Mouse (Mus musculus) heart, embryonic 15.5 days (tissue): ENCODE results near the gene Olfr575. TPM values are rescaled to one million over a fixed set of nuclear protein-coding genes. Genes with fewer than 3 reads are reported as not detected.

Source experiments
- ATAC-seq: fragments of 200-750 bp; cut with Nextera tagmentation; replicated peaks from 2 replicates; pipeline ENCODE4 v1.8.0; 2017; ENCODE audit warnings: low read depth, moderate TSS enrichment; ENCODE audit not compliant: insufficient number of reproducible peaks, insufficient read depth, low FRiP score
- H3K27ac ChIP-seq: fragments of 300-500 bp; sonication (generic); 2 replicates; pipeline ENCODE4 v1.5.1; 2015; ENCODE audit warnings: mild to moderate bottlenecking, inconsistent platforms
- H3K27me3 ChIP-seq: fragments of 300-500 bp; sonication (generic); 2 replicates; pipeline ENCODE4 v1.6.1; 2015; ENCODE audit warnings: inconsistent platforms
- H3K36me3 ChIP-seq: fragments of 300-500 bp; sonication (generic); 2 replicates; pipeline ENCODE4 v1.6.1; 2015; ENCODE audit warnings: mild to moderate bottlenecking, inconsistent platforms
- H3K4me1 ChIP-seq: fragments of 300-500 bp; sonication (generic); replicated peaks from 2 replicates; pipeline ENCODE4 v1.6.1; 2015; ENCODE audit warnings: inconsistent platforms
- H3K4me2 ChIP-seq: fragments of 300-500 bp; sonication (generic); 2 replicates; pipeline ENCODE4 v1.6.1; 2015; ENCODE audit warnings: inconsistent platforms, mild to moderate bottlenecking, moderate library complexity
- H3K4me3 ChIP-seq: fragments of 300-500 bp; sonication (generic); 2 replicates; pipeline ENCODE4 v1.5.1; 2015; ENCODE audit warnings: mild to moderate bottlenecking, inconsistent platforms
- H3K9ac ChIP-seq: fragments of 300-500 bp; sonication (generic); 2 replicates; pipeline ENCODE4 v1.6.1; 2015; ENCODE audit warnings: mild to moderate bottlenecking, inconsistent platforms
- H3K9me3 ChIP-seq: fragments of 300-500 bp; sonication (generic); replicated peaks from 2 replicates; pipeline ENCODE4 v1.6.1; 2016; ENCODE audit warnings: inconsistent platforms
- WGBS: fragments of 180-500 bp; shearing (Covaris S2); methylation state at CpG from one replicate; pipeline ENCODE4 v1.1.7; 2015; ENCODE audit warnings: mixed read lengths; 5-methylcytosine and 5-hydroxymethylcytosine counted together
- polyA plus RNA-seq: library from polyadenylated mRNA; unstranded; fragments of >200 nt; fragmentation: Nextera tagmentation; extraction: Ambion mirVana; gene quantifications from 2 replicates; pipeline ENCODE4 v1.2.1, GENCODE M21; 2015

Olfr575 gene
- polyA plus RNA-seq, 1 experiment from 2014 or later, result not detected

DNA sequence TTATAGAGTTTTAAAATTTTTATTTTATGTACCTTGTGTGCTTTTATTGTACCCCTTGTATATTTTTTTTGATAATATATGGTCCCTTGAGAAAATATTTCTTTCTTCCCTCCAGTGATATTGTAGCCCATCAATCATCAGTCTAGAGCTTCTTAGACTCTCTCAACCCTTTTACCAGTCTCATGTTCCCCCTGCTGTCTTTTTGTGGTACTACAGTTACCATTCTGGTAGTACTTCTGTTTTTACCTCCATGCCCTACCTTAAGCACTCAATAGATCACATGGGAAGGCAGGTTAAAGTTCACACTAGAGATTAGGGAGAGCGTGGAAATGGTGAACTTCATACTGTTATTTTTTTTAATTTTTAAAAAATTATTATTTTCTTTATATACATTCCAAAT lies 38.9 kb downstream of the Olfr575 start:
- WGBS, result 9% methylated on average over 1 of the region's 1 CpGs
- H3K4me1 ChIP-seq, result peaks cover 3% of the 10 kb centered on the region; the same call in 1 of the 2 replicates
- ATAC-seq, result no peak

DNA sequence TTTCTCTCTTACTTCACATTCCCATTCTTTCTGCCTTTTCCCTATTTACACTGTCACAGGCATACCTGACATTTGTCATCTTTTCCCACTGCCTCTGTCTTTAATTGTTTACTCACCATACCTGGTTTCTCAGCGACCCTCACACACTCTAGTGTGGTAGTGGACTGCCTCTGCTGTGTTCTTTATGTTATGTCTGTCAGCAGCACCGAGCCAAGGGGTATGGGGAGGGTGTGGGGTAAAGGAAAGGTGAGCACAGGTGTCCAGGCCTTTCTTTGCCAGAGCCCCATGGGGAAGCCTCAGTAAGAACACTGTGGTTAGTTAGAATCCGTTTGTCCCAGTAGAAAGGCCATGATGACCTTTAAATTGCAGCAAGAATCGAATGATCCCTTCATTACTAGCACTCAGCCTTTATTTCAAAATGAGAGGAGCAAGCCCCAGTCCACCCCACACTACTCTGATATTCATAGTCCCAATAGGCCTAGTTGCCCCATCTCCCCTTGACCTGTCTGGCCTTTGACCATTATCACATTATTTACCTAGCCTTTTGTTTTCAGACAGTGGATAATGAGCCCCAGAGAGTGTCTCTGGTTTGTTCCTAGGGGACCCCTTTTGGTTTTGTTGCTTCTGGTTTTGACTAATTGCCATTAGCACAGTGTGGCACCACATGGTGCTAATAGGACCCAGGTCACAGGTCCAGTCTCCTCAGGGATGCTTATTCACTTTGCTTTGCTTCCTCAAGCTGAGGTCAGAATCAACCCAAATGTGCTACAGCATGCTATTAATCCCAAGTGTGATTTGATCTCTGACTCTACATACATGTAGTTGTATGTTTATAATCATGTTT lies 41.3 kb downstream of the Olfr575 start, which contains the start of gene Olfr571:
TSS of gene Olfr571 (minus strand) at position 505 of the 844 bp plus-strand sequence.
- WGBS, result 63% methylated on average over 4 of the region's 4 CpGs
- H3K9ac ChIP-seq, result no peak within 1 kb of the TSS
- H3K36me3 ChIP-seq, result no peaks in the 10 kb centered on the region
- no peaks in the 10 kb centered on the region for H3K27me3 ChIP-seq
- no peak for ATAC-seq
- no peak within 1 kb of the TSS for H3K4me3 ChIP-seq
- H3K9me3 ChIP-seq, result no peaks in the 10 kb centered on the region
- no peak within 1 kb of the TSS for H3K4me2 ChIP-seq
- no peak within 1 kb of the TSS for H3K27ac ChIP-seq
- H3K4me1 ChIP-seq, result peaks cover 3% of the 10 kb centered on the region; the same call in 1 of the 2 replicates

More for the DNA sequence above, 38.9 kb downstream of the Olfr575 start:
- H3K9me3 ChIP-seq, result no peaks in the 10 kb centered on the region
- no peak overlapping the region for H3K27ac ChIP-seq
- no peak overlapping the region for H3K4me2 ChIP-seq
- H3K36me3 ChIP-seq, result no peaks in the 10 kb centered on the region
- no peak overlapping the region for H3K9ac ChIP-seq
- no peak overlapping the region for H3K4me3 ChIP-seq
- no peaks in the 10 kb centered on the region for H3K27me3 ChIP-seq

DNA sequence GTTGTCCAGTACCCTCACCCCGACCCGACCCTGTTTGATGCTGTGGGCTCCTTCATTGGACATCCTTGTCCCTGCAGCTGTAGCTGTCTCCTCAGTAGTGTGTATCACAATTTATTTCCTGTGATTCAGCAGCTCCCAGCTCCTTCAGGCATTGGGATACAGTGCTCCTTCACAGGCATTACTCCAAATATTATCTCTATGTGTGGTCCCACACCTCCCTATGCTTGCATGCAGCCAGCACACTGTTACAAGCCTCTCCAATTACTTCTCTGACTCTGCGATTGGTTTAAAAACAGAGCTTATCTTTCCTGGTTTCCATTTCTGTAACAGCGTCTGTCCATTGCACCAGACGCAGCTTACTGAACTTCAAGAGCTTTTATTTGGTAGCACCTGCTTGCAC lies 42.2 kb downstream of the Olfr575 start:
- no peak overlapping the region for H3K27ac ChIP-seq
- H3K27me3 ChIP-seq, result no peaks in the 10 kb centered on the region
- WGBS, result 41% methylated on average over 5 of the region's 5 CpGs
- H3K4me3 ChIP-seq, result no peak overlapping the region
- H3K4me2 ChIP-seq, result no peak overlapping the region
- H3K9ac ChIP-seq, result no peak overlapping the region
- ATAC-seq, result peak; percentile 50; the same call in 1 of the 2 replicates
- H3K36me3 ChIP-seq, result no peaks in the 10 kb centered on the region
- H3K9me3 ChIP-seq, result no peaks in the 10 kb centered on the region
- peaks cover 3% of the 10 kb centered on the region; the same call in 1 of the 2 replicates for H3K4me1 ChIP-seq

DNA sequence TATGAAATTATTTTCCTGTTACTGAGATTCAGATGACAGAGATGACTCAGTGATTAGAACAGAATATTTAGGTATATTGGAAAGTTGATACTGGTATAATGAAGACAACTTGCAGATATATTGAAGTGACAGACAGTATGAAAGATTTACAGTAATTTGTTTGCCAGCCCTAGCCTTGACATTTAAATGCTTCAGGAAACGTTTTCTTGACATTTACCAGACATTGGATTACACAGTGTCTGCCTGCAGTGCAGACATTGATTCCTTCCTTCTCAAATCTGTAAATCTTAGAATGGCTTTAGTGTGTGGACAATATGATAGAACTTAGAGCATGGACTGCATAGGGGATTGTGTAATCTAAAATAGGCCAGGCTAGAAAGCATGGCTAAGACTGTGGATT lies 43.3 kb downstream of the Olfr575 start:
- Histone ChIP-seq H3K4me3 (no peak overlapping the region), H3K4me2 (no peak overlapping the region), H3K27ac (no peak overlapping the region), H3K9ac (no peak overlapping the region), H3K9me3 (no peaks in the 10 kb centered on the region), H3K27me3 (no peaks in the 10 kb centered on the region), H3K4me1 (peaks cover 3% of the 10 kb centered on the region; the same call in 1 of the 2 replicates), H3K36me3 (no peaks in the 10 kb centered on the region)
- WGBS, result 11% methylated on average over 1 of the region's 1 CpGs
- no peak for ATAC-seq

Other genes with a start within 250 kb of the Olfr575 start
- gene Olfr33, start 239.7 kb downstream of the Olfr575 start, polyA plus RNA-seq, result not detected in 2 replicates
- gene Olfr559, start 231.3 kb downstream of the Olfr575 start, polyA plus RNA-seq, result not detected in 2 replicates
- gene Olfr560, start 199.4 kb downstream of the Olfr575 start, polyA plus RNA-seq, result not detected in 2 replicates
- 0.15 and 0.33 TPM in 2 replicates for gene Olfr78, start 199.3 kb downstream of the Olfr575 start, polyA plus RNA-seq
- not detected in 2 replicates for gene Olfr561, start 187.6 kb downstream of the Olfr575 start, polyA plus RNA-seq
- not detected in 2 replicates for gene Olfr564, start 155.3 kb downstream of the Olfr575 start, polyA plus RNA-seq
- gene Olfr566, start 100.0 kb downstream of the Olfr575 start, polyA plus RNA-seq, result not detected in 2 replicates
- not detected in 2 replicates for gene Olfr568, start 81.7 kb downstream of the Olfr575 start, polyA plus RNA-seq
- not detected in 2 replicates for gene Olfr569, start 67.9 kb downstream of the Olfr575 start, polyA plus RNA-seq
- not detected in 2 replicates for gene Olfr570, start 64.2 kb downstream of the Olfr575 start, polyA plus RNA-seq
- gene Olfr571, start 41.2 kb downstream of the Olfr575 start, polyA plus RNA-seq, result not detected in 2 replicates
- not detected in 2 replicates for gene Olfr572, start 34.4 kb downstream of the Olfr575 start, polyA plus RNA-seq
- not detected in 2 replicates for gene Olfr573-ps1, start 16.2 kb downstream of the Olfr575 start, polyA plus RNA-seq
- not detected in 2 replicates for gene Olfr574, start 10.3 kb downstream of the Olfr575 start, polyA plus RNA-seq
- gene Olfr576, start 3.9 kb upstream of the Olfr575 start, polyA plus RNA-seq, result not detected in 2 replicates
- gene Olfr577, start 17.2 kb upstream of the Olfr575 start, polyA plus RNA-seq, result not detected in 2 replicates
- not detected in 2 replicates for gene Olfr578, start 30.5 kb upstream of the Olfr575 start, polyA plus RNA-seq
- not detected in 2 replicates for gene Olfr582, start 79.2 kb upstream of the Olfr575 start, polyA plus RNA-seq
- gene Olfr583, start 92.5 kb upstream of the Olfr575 start, polyA plus RNA-seq, result not detected in 2 replicates
- not detected in 2 replicates for gene Olfr584, start 123.1 kb upstream of the Olfr575 start, polyA plus RNA-seq
- not detected in 2 replicates for gene Olfr585, start 138.9 kb upstream of the Olfr575 start, polyA plus RNA-seq
- not detected in 2 replicates for gene Olfr586, start 166.9 kb upstream of the Olfr575 start, polyA plus RNA-seq
- not detected in 2 replicates for gene Olfr588-ps1, start 182.1 kb upstream of the Olfr575 start, polyA plus RNA-seq
- not detected in 2 replicates for gene Olfr589, start 197.6 kb upstream of the Olfr575 start, polyA plus RNA-seq
- not detected in 2 replicates for gene Olfr591, start 219.6 kb upstream of the Olfr575 start, polyA plus RNA-seq
- not detected in 2 replicates for gene Olfr592, start 226.0 kb upstream of the Olfr575 start, polyA plus RNA-seq